Mouse (Mus musculus) heart, postnatal 0 days (tissue): ENCODE data around the gene Pcdh9. TPM values are rescaled to one million over a fixed set of nuclear protein-coding genes. Genes with fewer than 3 reads are reported as not detected.

Experiments
- ATAC-seq: fragments of 200-750 bp; cut with Nextera tagmentation; 2 replicates; pipeline ENCODE4 v1.8.0; 2017; ENCODE audit warnings: low read depth, moderate number of reproducible peaks, moderate library complexity; ENCODE audit not compliant: insufficient read depth
- DNase-seq: peaks from one replicate; pipeline ENCODE4 v3.0.0-alpha.2; 2016; ENCODE audit warnings: low spot score
- H3K27ac ChIP-seq: fragments of 300-500 bp; sonication (generic); 2 replicates; pipeline ENCODE4 v1.5.1; 2014; ENCODE audit warnings: low read depth, mild to moderate bottlenecking
- H3K27me3 ChIP-seq: fragments of 300-500 bp; sonication (generic); 2 replicates; pipeline ENCODE4 v1.6.1; 2014; ENCODE audit warnings: low read length, mixed read lengths; ENCODE audit not compliant: control insufficient read depth, insufficient read depth
- H3K36me3 ChIP-seq: fragments of 300-500 bp; sonication (generic); replicated peaks from 2 replicates; pipeline ENCODE4 v1.6.1; 2014; ENCODE audit warnings: low read length, mixed read lengths; ENCODE audit not compliant: control insufficient read depth, insufficient read depth
- H3K4me1 ChIP-seq: fragments of 300-500 bp; sonication (generic); 2 replicates; pipeline ENCODE4 v1.6.1; 2014; ENCODE audit warnings: antibody characterized with exemption; ENCODE audit not compliant: control insufficient read depth, insufficient read depth
- H3K4me2 ChIP-seq: fragments of 300-500 bp; sonication (generic); 2 replicates; pipeline ENCODE4 v1.6.1; 2014; ENCODE audit warnings: low read depth, mild to moderate bottlenecking, low read length, moderate library complexity
- H3K4me3 ChIP-seq: fragments of 300-500 bp; sonication (generic); 2 replicates; pipeline ENCODE4 v1.5.1; 2014; ENCODE audit warnings: low read depth, low read length
- H3K9ac ChIP-seq: fragments of 300-500 bp; sonication (generic); replicated peaks from 2 replicates; pipeline ENCODE4 v1.6.1; 2014; ENCODE audit warnings: low read depth, low read length, mixed read lengths
- H3K9me3 ChIP-seq: fragments of 300-500 bp; sonication (generic); replicated peaks from 2 replicates; pipeline ENCODE4 v1.6.1; 2016; ENCODE audit warnings: low read length; ENCODE audit not compliant: control insufficient read depth
- CTCF ChIP-seq: IDR thresholded peaks from 2 replicates; pipeline ENCODE4 v1.5.1; 2016; ENCODE audit warnings: antibody characterized with exemption, control low read depth, low read depth
- EP300 ChIP-seq: IDR thresholded peaks from 2 replicates; pipeline ENCODE4 v1.6.1; 2016; ENCODE audit warnings: antibody characterized with exemption, low read depth
- WGBS: fragments of 180-500 bp; shearing (Covaris S2); extraction: QIAGEN DNeasy Blood & Tissue Kit; methylation state at CpG from one replicate; pipeline ENCODE4 v1.1.7; 2014; 5-methylcytosine and 5-hydroxymethylcytosine counted together
- polyA plus RNA-seq: library from polyadenylated mRNA; unstranded; fragments of >200 nt; fragmentation: Nextera tagmentation; extraction: Ambion mirVana; gene quantifications from 2 replicates; pipeline ENCODE4 v1.2.1, GENCODE M21; 2015
- total RNA-seq: library from RNA; depleted of rRNA; stranded (reverse); fragments of >200 nt; gene quantifications from 2 replicates; pipeline ENCODE4 v1.2.3, GENCODE M21; 2014; ENCODE audit warnings: low replicate concordance

Pcdh9 gene
- total and polyA plus RNA-seq, 2 experiments from 2014 or later = 0.88 to 2.6 TPM

- H3K27me3 ChIP-seq = no peaks in the 10 kb centered on the region
- no peak for TF ChIP-seq EP300
- no peak overlapping the region for H3K9ac ChIP-seq
- WGBS = 73% methylated on average over 3 of the region's 3 CpGs
- H3K4me1 ChIP-seq = no peaks in the 10 kb centered on the region
- no peak overlapping the region for H3K4me2 ChIP-seq
- H3K36me3 ChIP-seq = no peaks in the 10 kb centered on the region
- H3K9me3 ChIP-seq = no peaks in the 10 kb centered on the region
- DNase-seq (no peak), ATAC-seq (no peak)
- no peak overlapping the region for H3K27ac ChIP-seq
- H3K4me3 ChIP-seq = no peak overlapping the region
Measured at GRCm38 (mm10) chr14:93516679-93517078, 373.8 kb downstream of the Pcdh9 start.

GRCm38 (mm10) chr14:93506107-93506506 lies 384.4 kb downstream of the Pcdh9 start:
- H3K27ac ChIP-seq = no peak overlapping the region
- H3K4me3 ChIP-seq = no peak overlapping the region
- H3K27me3 ChIP-seq = no peaks in the 10 kb centered on the region
- no peaks in the 10 kb centered on the region for H3K36me3 ChIP-seq
- H3K9ac ChIP-seq = no peak overlapping the region
- TF ChIP-seq CTCF = no peak
- TF ChIP-seq EP300 = no peak
- no peaks in the 10 kb centered on the region for H3K9me3 ChIP-seq
- no peak for ATAC-seq
- H3K4me2 ChIP-seq = no peak overlapping the region
- no peaks in the 10 kb centered on the region for H3K4me1 ChIP-seq
- DNase-seq = no peak

DNA sequence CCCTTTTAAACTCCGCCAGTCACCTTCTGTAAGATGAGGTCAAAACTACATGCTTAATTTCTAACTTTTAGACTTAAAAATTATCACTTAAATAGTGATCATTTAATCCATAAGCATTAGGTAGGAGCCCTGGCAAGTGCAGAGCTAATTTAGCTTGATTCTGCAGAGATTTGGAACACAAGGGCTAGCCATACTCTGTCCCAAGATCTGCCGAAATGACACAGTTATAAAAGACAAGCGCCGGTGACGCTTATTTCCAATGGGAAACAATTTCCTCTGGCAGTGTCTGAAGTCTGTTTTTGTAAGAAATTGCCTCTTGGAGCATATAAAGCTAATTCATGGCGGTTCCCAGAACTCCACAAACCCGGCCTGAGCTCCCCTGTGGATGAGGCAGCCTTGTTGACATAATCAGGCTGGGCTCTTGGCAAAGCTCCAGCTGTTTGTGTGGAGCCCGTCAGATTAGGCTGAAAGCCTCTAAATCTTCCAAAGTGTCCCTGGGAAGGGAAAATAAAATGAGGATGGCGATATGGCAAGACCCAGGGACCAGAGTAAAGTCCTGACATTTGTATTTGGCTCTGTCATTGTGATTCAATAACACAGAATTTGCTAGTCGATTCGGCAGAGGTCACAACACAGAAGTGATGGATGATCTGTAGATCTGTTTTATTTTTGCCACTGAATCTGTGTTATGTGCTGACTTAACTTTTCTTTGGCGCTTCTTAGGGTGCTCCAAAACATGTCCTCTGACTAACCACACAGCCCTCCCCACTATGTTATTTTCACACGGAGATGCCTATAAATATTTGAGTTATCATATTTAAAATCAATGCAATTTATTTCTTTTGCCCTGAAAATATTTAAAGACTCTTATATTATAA lies 391.4 kb downstream of the Pcdh9 start:
- Histone ChIP-seq H3K36me3 (no peaks in the 10 kb centered on the region), H3K9me3 (no peaks in the 10 kb centered on the region), H3K4me1 (no peaks in the 10 kb centered on the region), H3K27ac (no peak overlapping the region), H3K9ac (no peak overlapping the region), H3K4me3 (no peak overlapping the region), H3K4me2 (no peak overlapping the region; the same call in 1 of the 2 replicates), H3K27me3 (no peaks in the 10 kb centered on the region)
- TF ChIP-seq EP300 = no peak
- TF ChIP-seq CTCF = no peak
- WGBS = 37% methylated on average over 13 of the region's 13 CpGs
- DNase-seq = peak; percentile 16
- peak; percentile 27; the same call in 1 of the 2 replicates for ATAC-seq

- Histone ChIP-seq H3K27ac (no peak overlapping the region), H3K36me3 (no peaks in the 10 kb centered on the region), H3K27me3 (no peaks in the 10 kb centered on the region), H3K4me2 (no peak overlapping the region), H3K4me3 (no peak overlapping the region), H3K9me3 (no peaks in the 10 kb centered on the region), H3K9ac (no peak overlapping the region), H3K4me1 (peaks cover 7% of the 10 kb centered on the region; the same call in 1 of the 2 replicates)
- DNase-seq = no peak
- WGBS = 27% methylated on average over 2 of the region's 2 CpGs
- ATAC-seq = no peak
- no peak for TF ChIP-seq EP300
- TF ChIP-seq CTCF = no peak
Measured at GRCm38 (mm10) chr14:93474991-93475390, 415.5 kb downstream of the Pcdh9 start.

- no peak overlapping the region for H3K9ac ChIP-seq
- ATAC-seq (no peak), DNase-seq (no peak)
- no peak overlapping the region for H3K27ac ChIP-seq
- H3K27me3 ChIP-seq = no peaks in the 10 kb centered on the region
- H3K4me1 ChIP-seq = peaks cover 7% of the 10 kb centered on the region; the same call in 1 of the 2 replicates
- H3K36me3 ChIP-seq = no peaks in the 10 kb centered on the region
- H3K4me3 ChIP-seq = no peak overlapping the region
- H3K9me3 ChIP-seq = no peaks in the 10 kb centered on the region
- TF ChIP-seq EP300 (no peak), CTCF (no peak)
- 73% methylated on average over 8 of the region's 8 CpGs for WGBS
- no peak overlapping the region for H3K4me2 ChIP-seq
Measured at GRCm38 (mm10) chr14:93472494-93472893, 418.0 kb downstream of the Pcdh9 start.
